Mouse (Mus musculus) layer of hippocampus, postnatal 25 days (tissue): ENCODE measurements around the gene Gm7138. TPM values are rescaled to one million over a fixed set of nuclear protein-coding genes. Genes with fewer than 3 reads are reported as not detected.
"Not testable (repeated sequence)": the region's sequence is repeated elsewhere in the genome, so short reads cannot be mapped to it uniquely, and the experiment has no call there.

Source experiments
- DNase-seq, 2 experiments: peaks; one replicate each; pipeline ENCODE4 v3.0.0; 2022; ENCODE audit warnings: mixed read lengths in 2 of 2, low spot score in 1 of 2; ENCODE audit errors: extremely low spot score in 1 of 2
- total RNA-seq, 2 experiments: library from RNA; stranded (reverse); gene quantifications; 2 replicates each; pipeline ENCODE4 v1.2.3; 2021

The Gm7138 gene
- total RNA-seq: not detected

GRCm38 (mm10) chr10:77776844-77777243 lies at the start of gene Gm7138:
TSS of gene Gm7138 (minus strand) at chr10:77776944.
- DNase-seq: not testable (repeated sequence)

- no peak for DNase-seq
Measured at GRCm38 (mm10) chr10:77819203-77819602, 42.5 kb upstream of the Gm7138 start.

- DNase-seq: no peak
Measured at GRCm38 (mm10) chr10:77818523-77818922, 41.8 kb upstream of the Gm7138 start.

- DNase-seq: peak in 1 of 2 experiments; percentile 44
Measured at GRCm38 (mm10) chr10:77815514-77815913, 38.8 kb upstream of the Gm7138 start.

- DNase-seq: no peak
Measured at GRCm38 (mm10) chr10:77814382-77814781, 37.6 kb upstream of the Gm7138 start, which contains the start of gene Gm2696. TSS of gene Gm2696 (plus strand) at chr10:77814682.

GRCm38 (mm10) chr10:77811743-77812142 lies 35.0 kb upstream of the Gm7138 start, which contains the start of gene Gm9507:
TSS of gene Gm9507 (minus strand) at chr10:77811843.
- DNase-seq: no peak

GRCm38 (mm10) chr10:77804095-77804494 lies 27.4 kb upstream of the Gm7138 start:
- no peak for DNase-seq

GRCm38 (mm10) chr10:77798921-77799508 lies 22.3 kb upstream of the Gm7138 start, which contains the start of gene Gm19668:
TSS of gene Gm19668 (minus strand) at chr10:77799133.
- DNase-seq: no peak

- not testable (repeated sequence) for DNase-seq
Measured at GRCm38 (mm10) chr10:77798164-77798920, 21.6 kb upstream of the Gm7138 start.

- no peak for DNase-seq
Measured at GRCm38 (mm10) chr10:77797677-77798076, 20.9 kb upstream of the Gm7138 start.

- DNase-seq: no peak
Measured at GRCm38 (mm10) chr10:77794976-77795375, 18.2 kb upstream of the Gm7138 start, which contains the start of gene Gm9639. TSS of gene Gm9639 (minus strand) at chr10:77795076.

- DNase-seq: no peak
Measured at GRCm38 (mm10) chr10:77788621-77789020, 11.9 kb upstream of the Gm7138 start.

- DNase-seq: not testable (repeated sequence)
Measured at GRCm38 (mm10) chr10:77787876-77788275, 11.1 kb upstream of the Gm7138 start, which contains the start of gene Gm7137. TSS of gene Gm7137 (minus strand) at chr10:77788200.

GRCm38 (mm10) chr10:77783396-77783795 lies 6.7 kb upstream of the Gm7138 start:
- not testable (repeated sequence) for DNase-seq

GRCm38 (mm10) chr10:77782442-77782841 lies 5.7 kb upstream of the Gm7138 start, which contains the start of gene Gm3250:
TSS of gene Gm3250 (minus strand) at chr10:77782542.
- DNase-seq: not testable (repeated sequence)

- not testable (repeated sequence) for DNase-seq
Measured at GRCm38 (mm10) chr10:77772142-77772541, 4.6 kb downstream of the Gm7138 start.

GRCm38 (mm10) chr10:77771225-77771624 lies 5.5 kb downstream of the Gm7138 start, which contains the start of gene Gm3238:
TSS of gene Gm3238 (minus strand) at chr10:77771325.
- not testable (repeated sequence) for DNase-seq

- DNase-seq: no peak
Measured at GRCm38 (mm10) chr10:77769727-77770126, 7.0 kb downstream of the Gm7138 start.

GRCm38 (mm10) chr10:77759582-77759981 lies 17.2 kb downstream of the Gm7138 start, which contains the start of gene Gm3233:
TSS of gene Gm3233 (minus strand) at chr10:77759682.
- DNase-seq: not testable (repeated sequence)

- no peak for DNase-seq
Measured at GRCm38 (mm10) chr10:77753448-77753847, 23.3 kb downstream of the Gm7138 start.

GRCm38 (mm10) chr10:77752312-77752711 lies 24.4 kb downstream of the Gm7138 start:
- DNase-seq: not testable (repeated sequence)
